Mouse (Mus musculus) CH12.LX (cell line): Measurements from ENCODE around the gene Ankrd2.

Source experiments
- BHLHE40 ChIP-seq: IDR thresholded peaks from 2 replicates; pipeline ENCODE4 v1.6.1; 2011; ENCODE audit warnings: mild to moderate bottlenecking, low read depth, low read length, improper control_type of control experiment
- CHD2 ChIP-seq: IDR thresholded peaks from 2 replicates; pipeline ENCODE4 v1.6.1; 2011; ENCODE audit warnings: low read length, improper control_type of control experiment
- CTCF ChIP-seq, 2 experiments: IDR thresholded peaks in 1 of 2; conservative IDR thresholded peaks in 1 of 2; 2 replicates each; pipeline ENCODE4 v1.5.1; 2011 to 2012; ENCODE audit warnings: low read depth in 2 of 2, low read length in 2 of 2, improper control_type of control experiment in 1 of 2, inconsistent platforms in 1 of 2, mild to moderate bottlenecking in 1 of 2, moderate library complexity in 1 of 2
- E2F4 ChIP-seq: IDR thresholded peaks from 2 replicates; pipeline ENCODE4 v1.6.1; 2011; ENCODE audit warnings: low read depth, low read length, improper control_type of control experiment; ENCODE audit not compliant: insufficient replicate concordance
- HCFC1 ChIP-seq: IDR thresholded peaks from 2 replicates; pipeline ENCODE4 v1.6.1; 2012; ENCODE audit warnings: low read depth, mild to moderate bottlenecking, inconsistent platforms, low read length, improper control_type of control experiment
- MAFK ChIP-seq: IDR thresholded peaks from 2 replicates; pipeline ENCODE4 v1.6.1; 2011; ENCODE audit warnings: low read length, improper control_type of control experiment; ENCODE audit not compliant: insufficient replicate concordance
- POLR2A ChIP-seq: IDR thresholded peaks from 2 replicates; pipeline ENCODE4 v1.6.1; 2011; ENCODE audit warnings: low read depth, mild to moderate bottlenecking, improper control_type of control experiment, low read length
- POLR2AphosphoS2 ChIP-seq: IDR thresholded peaks from 2 replicates; pipeline ENCODE4 v1.6.1; 2011; ENCODE audit warnings: low read depth, low read length, improper control_type of control experiment
- SIN3A ChIP-seq: IDR thresholded peaks from 2 replicates; pipeline ENCODE4 v1.6.1; 2012; ENCODE audit warnings: low read length, improper control_type of control experiment, inconsistent platforms
- ZC3H11A ChIP-seq: IDR thresholded peaks from 2 replicates; pipeline ENCODE4 v1.6.1; 2012; ENCODE audit warnings: low read depth, mild to moderate bottlenecking, inconsistent platforms, low read length, improper control_type of control experiment

GRCm38 (mm10) chr19:42079950-42080349 is 44.1 kb downstream of the Ankrd2 start:
- TF ChIP-seq POLR2A (no peak), CTCF (conservative IDR thresholded peaks at IDR 0.05 in 1 of 2, IDR thresholded peaks at IDR 0.05 in 1 of 2; ENCODE audit: low read depth in 2 of 2, low read length in 2 of 2) (no peak), SIN3A (no peak), BHLHE40 (peak; percentile 35; the same call in 1 of the 2 replicates), HCFC1 (no peak), POLR2AphosphoS2 (no peak), CHD2 (no peak), ZC3H11A (no peak), MAFK (no peak), E2F4 (no peak)
